Mouse (Mus musculus) lung, postnatal 4 days (tissue): ENCODE results near the gene Car14.
"Not testable (repeated sequence)": the region's sequence is repeated elsewhere in the genome, so short reads cannot be mapped to it uniquely, and the experiment has no call there.

ENCODE experiments used
- DNase-seq, 2 experiments: peaks; one replicate each; pipeline ENCODE4 v3.0.0; 2021

Gene Car14

DNA sequence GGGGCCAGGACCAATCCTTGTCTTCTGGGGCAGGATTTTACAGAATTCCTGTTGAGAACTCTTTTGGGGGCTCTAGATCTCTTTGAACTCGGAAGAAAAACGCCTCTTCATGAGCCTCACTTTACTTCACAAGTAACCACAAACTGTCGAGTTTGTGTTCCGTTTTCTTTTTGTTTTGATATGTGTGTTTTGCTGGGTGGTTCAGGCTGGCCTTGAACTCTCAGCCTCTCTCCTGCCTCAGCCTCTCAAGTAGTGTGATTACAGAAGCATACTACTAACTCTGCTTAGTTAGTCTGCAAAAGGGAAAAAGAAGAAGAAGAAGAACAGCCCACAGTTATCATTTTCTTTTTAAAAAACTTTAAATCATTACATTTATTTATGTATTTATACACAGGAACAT, 19.7 kb upstream of the Car14 start:
- no peak for DNase-seq

DNA sequence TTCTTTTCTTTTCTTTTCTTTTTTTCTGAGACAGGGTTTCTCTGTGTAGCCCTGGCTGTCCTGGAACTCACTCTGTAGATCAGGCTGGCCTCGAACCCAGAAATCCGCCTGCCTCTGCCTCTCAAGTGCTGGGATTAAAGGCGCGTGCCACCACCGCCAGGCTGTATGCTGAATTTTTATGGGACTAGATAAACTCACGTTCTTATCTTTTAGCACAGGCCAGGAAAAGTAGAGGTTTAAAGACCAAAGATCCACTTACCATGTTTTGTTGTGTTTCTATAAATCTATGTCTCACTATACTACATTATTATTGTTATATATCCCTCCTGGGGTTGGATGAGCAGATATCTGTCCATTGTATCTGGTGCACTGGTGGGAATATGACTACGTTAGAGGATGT, 18.9 kb upstream of the Car14 start:
- DNase-seq, result not testable (repeated sequence)

DNA sequence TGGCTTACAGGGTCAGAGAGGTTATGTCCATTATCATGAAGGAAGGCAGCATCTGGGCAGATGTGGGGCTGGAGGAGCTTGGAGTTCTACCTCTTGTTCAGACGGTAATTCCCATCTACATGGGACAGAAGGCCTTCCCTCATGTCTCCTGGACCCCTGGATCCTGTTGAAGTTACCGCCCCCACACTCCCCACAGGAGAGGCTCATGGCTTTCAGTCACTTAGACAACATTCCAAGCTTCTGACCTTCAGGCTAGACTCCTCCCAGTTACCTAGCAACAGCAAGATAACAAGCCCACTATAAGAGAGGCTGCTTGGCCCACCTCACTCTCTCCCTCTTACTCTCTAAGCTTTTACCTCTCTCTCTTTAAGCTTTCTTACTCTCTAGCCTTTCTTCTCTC, 16.0 kb upstream of the Car14 start:
- DNase-seq, result not testable (repeated sequence)

GRCm38 (mm10) chr3:95916760-95917159, 12.3 kb upstream of the Car14 start:
- DNase-seq, result no peak

GRCm38 (mm10) chr3:95914706-95915105, 10.2 kb upstream of the Car14 start:
- no peak for DNase-seq

DNA sequence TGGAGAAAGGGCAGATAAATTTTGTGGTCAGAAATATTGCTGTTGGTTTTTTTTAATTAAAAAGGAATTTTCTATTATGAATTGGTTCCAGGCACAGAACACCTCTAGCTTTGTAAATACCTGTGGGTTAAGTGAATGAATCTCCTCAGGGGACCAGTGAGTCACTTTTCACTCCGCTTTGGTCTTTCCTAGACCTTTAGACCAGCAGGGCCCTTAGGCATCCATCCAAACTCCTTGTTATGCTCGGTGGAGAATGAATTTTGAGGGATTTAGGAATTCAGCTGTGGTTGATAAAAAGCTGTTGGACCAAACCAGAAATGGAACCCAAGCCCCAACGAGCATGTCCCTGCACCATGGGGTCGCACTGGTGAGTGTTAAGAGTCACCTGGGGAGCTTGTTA, 3.1 kb upstream of the Car14 start:
- DNase-seq, result no peak

DNA sequence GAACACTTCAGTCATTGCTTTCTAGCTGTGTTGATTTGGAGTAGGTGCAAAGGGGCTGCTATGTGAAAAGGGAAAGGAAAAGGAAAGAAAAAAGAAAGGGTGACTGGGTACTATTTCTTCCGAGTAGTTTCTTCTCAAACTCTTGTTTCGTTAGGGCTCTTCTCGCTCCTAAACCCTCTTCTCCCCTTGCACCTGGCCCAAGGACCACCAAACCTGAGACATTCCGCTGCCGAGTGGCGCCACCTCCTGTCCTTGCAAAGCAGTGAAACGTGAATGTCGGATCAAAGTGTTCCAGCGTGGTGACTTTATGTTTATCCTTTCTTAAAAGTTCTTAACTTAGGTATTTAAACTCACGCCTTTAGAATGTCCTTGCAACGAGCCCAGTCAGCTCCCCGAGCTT, 2.4 kb upstream of the Car14 start:
- peak; percentile 53 to 73 for DNase-seq

DNA sequence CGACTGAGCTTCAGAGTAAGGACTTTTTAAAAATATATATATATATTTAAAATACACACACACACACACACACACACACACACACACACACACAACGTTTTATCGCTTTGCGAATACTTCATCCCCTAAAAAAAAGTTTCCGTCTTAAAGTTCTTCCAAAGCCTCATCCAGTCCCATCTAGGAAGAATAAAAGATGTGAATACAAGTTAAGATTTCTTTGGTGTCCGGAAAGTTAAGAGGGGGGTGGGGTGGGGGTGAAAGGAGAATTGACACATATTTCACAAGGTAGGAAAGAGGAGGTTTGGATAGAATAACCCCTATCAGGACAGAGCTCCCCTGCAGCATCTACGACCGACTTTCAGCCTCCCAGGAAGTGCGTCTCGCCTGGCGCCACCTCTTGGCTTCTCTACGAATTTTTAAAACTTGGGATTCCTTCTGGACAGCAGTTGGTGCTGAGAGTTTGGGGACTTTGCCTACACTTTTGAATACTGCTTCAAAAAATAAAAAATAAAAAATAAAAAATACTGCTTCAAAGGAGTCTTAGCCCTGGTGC, 1.5 kb upstream of the Car14 start:
- peak; percentile 54 to 78 for DNase-seq

GRCm38 (mm10) chr3:95905146-95905939, 852 bp upstream of the Car14 start:
- DNase-seq, result peak; percentile 60 to 70

DNA sequence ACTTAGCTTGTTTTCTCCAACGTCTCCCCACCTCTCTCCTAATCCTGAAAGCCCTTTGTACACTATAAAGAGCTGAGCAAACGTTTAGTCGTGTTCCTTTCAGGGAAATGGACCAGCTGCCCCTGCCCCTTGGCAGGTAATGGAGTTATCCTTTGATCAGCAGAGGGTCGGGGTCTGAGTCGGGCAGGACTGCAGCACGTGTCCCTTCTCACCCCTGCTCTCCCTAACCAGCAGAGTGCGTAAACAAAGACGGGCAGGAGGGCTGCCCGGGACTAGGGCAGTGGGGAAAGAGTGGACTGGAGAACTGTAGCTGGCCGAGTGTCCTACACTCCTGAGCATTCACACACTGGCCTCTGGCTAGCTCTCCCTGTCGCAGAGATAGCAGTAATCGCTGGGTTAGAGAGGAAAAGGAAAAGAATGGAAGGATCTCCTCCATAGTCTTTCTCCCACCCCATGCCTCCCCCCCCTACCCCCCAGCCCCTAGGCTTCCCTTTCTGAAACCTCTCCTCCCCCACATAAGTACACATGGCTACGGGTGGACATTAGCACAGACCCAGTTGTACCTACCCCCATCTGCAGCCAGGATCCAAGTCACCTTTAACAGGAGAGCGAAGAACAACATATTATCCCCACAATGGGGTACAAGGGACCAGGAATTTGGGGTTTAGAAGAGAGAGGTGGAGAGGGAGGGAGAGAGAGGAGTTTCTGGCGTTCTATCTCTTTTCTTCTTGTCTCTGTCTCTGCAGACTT, 563 bp downstream of the Car14 start:
- DNase-seq, result no peak

- DNase-seq, result no peak
Observed at GRCm38 (mm10) chr3:95902643-95903042, 1.8 kb downstream of the Car14 start.

DNA sequence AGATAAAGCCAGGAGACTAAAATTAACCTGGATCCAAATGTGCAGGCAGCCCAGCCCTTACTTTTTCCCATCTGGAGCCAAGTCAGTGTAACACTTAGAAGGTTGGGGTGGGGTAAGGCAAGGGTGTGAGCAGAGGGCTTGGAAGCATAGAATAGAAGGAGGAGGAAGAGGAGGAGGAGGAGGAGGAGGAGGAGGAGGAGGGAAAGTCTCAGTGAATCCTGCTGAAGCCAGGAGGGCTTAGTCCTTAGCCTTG, 2.2 kb downstream of the Car14 start:
- no peak for DNase-seq

DNA sequence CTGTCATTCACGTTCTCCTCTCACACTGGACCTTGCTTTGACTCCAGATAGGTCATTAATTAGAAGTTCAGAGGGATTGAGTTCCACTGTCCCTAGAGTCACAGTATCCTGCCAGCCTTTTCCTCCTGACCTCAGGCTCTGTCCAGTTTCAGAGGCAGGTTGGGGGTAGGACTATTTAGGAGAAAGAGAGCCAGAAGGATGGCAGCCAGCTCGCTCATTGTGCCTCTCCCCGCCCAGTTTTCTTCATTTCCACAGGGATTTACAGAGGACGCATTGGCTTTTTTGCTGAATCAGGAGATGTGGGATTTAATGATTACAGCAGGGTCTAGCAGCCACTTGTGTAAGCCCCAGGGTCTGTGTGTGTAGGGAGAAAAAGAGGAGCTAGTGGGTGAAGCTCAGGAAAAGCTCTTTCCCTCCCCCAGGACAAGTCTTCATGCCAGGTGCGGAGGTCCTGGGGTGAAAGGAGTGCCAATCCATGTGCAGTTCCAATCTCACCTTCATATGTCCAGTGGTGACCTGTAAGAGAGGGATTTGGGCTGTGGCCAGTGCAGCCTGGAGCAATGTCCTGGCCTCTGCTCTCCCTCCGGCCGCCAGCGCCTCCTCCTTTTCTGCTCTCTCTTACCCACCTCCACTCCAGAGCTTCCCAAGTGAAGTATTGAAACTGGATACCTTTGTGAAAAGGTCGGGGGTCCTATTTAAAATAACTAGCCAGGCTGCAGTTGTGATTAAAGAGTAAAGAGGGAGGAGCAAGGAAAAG, 2.7 kb downstream of the Car14 start:
- DNase-seq, result no peak

GRCm38 (mm10) chr3:95899800-95900524, 4.5 kb downstream of the Car14 start:
- no peak for DNase-seq

DNA sequence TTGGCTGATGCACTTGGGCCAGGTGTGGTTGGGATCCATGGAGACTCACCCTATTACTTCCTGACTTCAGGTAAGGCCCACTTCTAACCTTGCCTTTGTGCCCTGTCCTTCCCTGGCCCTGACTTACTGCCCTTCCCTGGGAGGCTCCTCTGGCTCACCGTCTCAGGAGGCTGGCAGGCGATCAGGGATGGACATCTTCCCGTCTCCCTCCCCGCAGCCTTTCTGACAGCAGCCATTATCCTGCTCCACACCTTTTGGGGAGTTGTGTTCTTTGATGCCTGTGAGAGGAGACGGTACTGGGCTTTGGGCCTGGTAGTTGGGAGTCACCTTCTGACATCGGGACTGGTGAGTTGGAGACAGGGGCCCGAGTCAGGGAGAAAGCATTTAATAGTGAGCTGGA, 9.0 kb downstream of the Car14 start:
- DNase-seq, result not testable (repeated sequence)

- DNase-seq, result peak; percentile 77 to 80
Observed at GRCm38 (mm10) chr3:95894317-95895160, 10.0 kb downstream of the Car14 start.

GRCm38 (mm10) chr3:95893606-95894316, 10.7 kb downstream of the Car14 start, which contains the start of gene Aph1a:
TSS of gene Aph1a (plus strand) at chr3:95893969.
- peak; percentile 97 to 99 for DNase-seq

- DNase-seq, result peak; percentile 69 to 73
Observed at GRCm38 (mm10) chr3:95893126-95893525, 11.4 kb downstream of the Car14 start.

DNA sequence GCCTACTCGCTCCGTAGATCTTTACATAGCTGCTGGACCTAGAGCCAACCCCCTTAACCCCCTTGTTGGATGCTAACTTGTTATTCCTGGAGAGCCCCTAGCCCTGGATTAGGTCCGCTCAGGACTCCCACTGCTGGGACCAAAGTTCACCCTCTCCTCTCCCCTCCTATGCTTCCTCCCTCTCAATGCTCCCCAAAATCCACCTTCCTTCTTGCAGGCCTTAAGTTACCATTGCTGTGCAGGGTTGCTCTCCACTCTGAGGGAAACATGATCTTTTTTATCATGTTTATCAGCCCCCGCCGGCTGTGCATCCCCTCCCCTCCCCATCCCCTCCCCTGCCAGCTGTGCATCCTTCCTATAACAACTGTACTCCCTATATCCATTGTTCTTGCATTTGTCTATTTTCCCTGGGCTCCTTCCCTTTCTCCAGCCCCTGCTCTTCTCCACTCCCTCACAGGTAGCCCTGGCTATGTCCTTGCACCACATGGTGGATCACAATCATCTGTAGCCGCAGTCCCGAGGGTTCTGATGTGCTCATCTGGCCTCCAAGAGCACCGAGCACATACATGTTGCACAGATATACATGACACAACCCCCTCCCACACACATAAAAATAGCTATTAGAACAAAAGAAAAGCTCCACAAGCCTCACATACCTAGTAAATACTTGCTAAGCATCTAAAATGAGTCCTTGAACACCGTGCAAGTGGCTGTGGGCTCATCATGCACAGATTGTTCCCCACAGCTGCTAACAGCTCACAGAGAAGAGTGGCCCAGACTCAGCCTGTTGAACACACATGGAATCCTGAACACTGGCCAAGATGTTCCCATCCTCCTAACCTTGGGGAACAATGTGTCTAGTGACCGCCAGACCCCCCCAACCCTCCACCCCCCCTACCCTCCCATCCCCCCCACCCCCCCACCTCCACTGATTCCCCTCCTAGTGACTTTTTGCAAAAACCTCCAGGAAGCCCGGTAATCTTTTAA, 12.1 kb downstream of the Car14 start:
- DNase-seq, result peak in 1 of 2 experiments; percentile 49
